Mouse (Mus musculus): ENCODE data around the gene Zscan12. TPM values are rescaled to one million over a fixed set of nuclear protein-coding genes. Genes with fewer than 3 reads are reported as not detected.
"Not testable (repeated sequence)": the region's sequence is repeated elsewhere in the genome, so short reads cannot be mapped to it uniquely, and the experiment has no call there.

Gene Zscan12
- polyA plus RNA-seq, 1 experiment from 2014 or later: 19.3 TPM

DNA sequence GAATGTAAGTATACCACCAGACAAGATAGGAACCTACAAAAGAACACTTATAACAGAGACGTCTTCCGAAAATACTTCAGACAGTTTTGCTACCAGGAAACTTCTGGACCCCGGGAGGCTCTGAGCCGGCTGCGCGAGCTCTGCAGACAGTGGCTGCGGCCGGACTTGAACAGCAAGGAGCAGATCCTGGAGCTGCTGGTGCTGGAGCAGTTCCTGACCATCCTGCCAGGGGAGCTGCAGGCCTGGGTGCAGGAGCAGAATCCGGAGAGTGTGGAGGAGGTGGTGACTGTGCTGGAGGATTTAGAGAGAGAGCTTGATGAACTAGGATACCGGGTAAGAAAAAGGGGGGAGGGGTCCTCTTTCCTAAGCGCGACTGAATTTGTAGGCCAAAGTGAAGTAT lies 1.1 kb downstream of the Zscan12 start:
- Histone ChIP-seq H3K9me3 (no peaks in the 10 kb centered on the region), H3K4me1 (peaks cover 16% of the 10 kb centered on the region), H3K4me3 (peak overlapping the region; percentile 73), H3K27ac (replicated peaks) (no peak overlapping the region), H3K27me3 (replicated peaks; ENCODE audit: low read depth, poor library complexity, severe bottlenecking) (no peaks in the 10 kb centered on the region), H3K36me3 (replicated peaks) (peaks cover 34% of the 10 kb centered on the region)
- WGBS: 66% methylated on average over 12 of the region's 12 CpGs
- DNase-seq (ENCODE audit: low spot score): peak; percentile 12

DNA sequence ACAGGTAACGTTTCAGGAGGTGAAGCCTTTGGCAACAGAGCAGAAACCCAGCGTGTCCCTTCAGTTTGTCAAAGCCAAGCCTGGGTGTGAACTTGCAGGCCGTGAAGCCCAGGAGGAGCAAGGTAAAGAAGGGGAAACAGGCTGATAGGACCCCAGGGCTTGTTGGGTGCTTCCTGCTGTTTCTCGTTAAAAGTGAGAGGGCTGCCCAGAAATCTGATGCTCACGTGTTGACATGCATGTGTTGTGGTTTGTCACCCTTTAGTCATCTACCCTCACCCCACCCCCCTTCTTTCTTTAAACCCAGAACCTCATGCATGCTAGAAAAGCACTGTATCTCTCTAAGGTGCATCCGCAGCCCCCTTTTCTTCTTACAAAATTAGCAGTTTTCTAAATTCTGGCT lies 4.0 kb downstream of the Zscan12 start:
- peaks cover 16% of the 10 kb centered on the region for H3K4me1 ChIP-seq
- WGBS: 76% methylated on average over 6 of the region's 6 CpGs
- no peak overlapping the region for H3K4me3 ChIP-seq
- no peaks in the 10 kb centered on the region for H3K27me3 ChIP-seq (replicated peaks; ENCODE audit: low read depth, poor library complexity, severe bottlenecking)
- no peaks in the 10 kb centered on the region for H3K9me3 ChIP-seq
- H3K36me3 ChIP-seq (replicated peaks): peaks cover 63% of the 10 kb centered on the region
- no peak for DNase-seq (ENCODE audit: low spot score)
- no peak overlapping the region for H3K27ac ChIP-seq (replicated peaks)

GRCm38 (mm10) chr13:21372700-21373099 lies 10.1 kb downstream of the Zscan12 start:
- Histone ChIP-seq H3K36me3 (replicated peaks) (peaks cover 44% of the 10 kb centered on the region), H3K9me3 (no peaks in the 10 kb centered on the region), H3K4me1 (no peaks in the 10 kb centered on the region), H3K27me3 (replicated peaks; ENCODE audit: low read depth, poor library complexity, severe bottlenecking) (no peaks in the 10 kb centered on the region), H3K4me3 (no peak overlapping the region), H3K27ac (replicated peaks) (no peak overlapping the region)
- DNase-seq (ENCODE audit: low spot score): no peak
- WGBS: 90% methylated on average over 2 of the region's 2 CpGs

GRCm38 (mm10) chr13:21377773-21378172 lies 15.2 kb downstream of the Zscan12 start:
- WGBS: 86% methylated on average over 2 of the region's 2 CpGs
- no peaks in the 10 kb centered on the region for H3K9me3 ChIP-seq
- no peaks in the 10 kb centered on the region for H3K4me1 ChIP-seq
- H3K27me3 ChIP-seq (replicated peaks; ENCODE audit: low read depth, poor library complexity, severe bottlenecking): no peaks in the 10 kb centered on the region
- H3K36me3 ChIP-seq (replicated peaks): no peaks in the 10 kb centered on the region
- H3K4me3 ChIP-seq: no peak overlapping the region
- no peak overlapping the region for H3K27ac ChIP-seq (replicated peaks)
- no peak for DNase-seq (ENCODE audit: low spot score)

GRCm38 (mm10) chr13:21395211-21395610 lies 32.6 kb downstream of the Zscan12 start:
- Histone ChIP-seq H3K4me3 (no peak overlapping the region), H3K4me1 (no peaks in the 10 kb centered on the region), H3K27me3 (replicated peaks; ENCODE audit: low read depth, poor library complexity, severe bottlenecking) (no peaks in the 10 kb centered on the region), H3K27ac (replicated peaks) (no peak overlapping the region), H3K36me3 (replicated peaks) (peaks cover 96% of the 10 kb centered on the region), H3K9me3 (no peaks in the 10 kb centered on the region)
- WGBS: 97% methylated on average over 1 of the region's 1 CpGs
- no peak for DNase-seq (ENCODE audit: low spot score)

GRCm38 (mm10) chr13:21395623-21396022 lies 33.0 kb downstream of the Zscan12 start:
- Histone ChIP-seq H3K4me1 (peaks cover under 1% of the 10 kb centered on the region), H3K4me3 (no peak overlapping the region), H3K27ac (replicated peaks) (no peak overlapping the region), H3K9me3 (no peaks in the 10 kb centered on the region), H3K36me3 (replicated peaks) (peaks cover 96% of the 10 kb centered on the region), H3K27me3 (replicated peaks; ENCODE audit: low read depth, poor library complexity, severe bottlenecking) (no peaks in the 10 kb centered on the region)
- 94% methylated on average over 6 of the region's 6 CpGs for WGBS
- DNase-seq (ENCODE audit: low spot score): no peak

DNA sequence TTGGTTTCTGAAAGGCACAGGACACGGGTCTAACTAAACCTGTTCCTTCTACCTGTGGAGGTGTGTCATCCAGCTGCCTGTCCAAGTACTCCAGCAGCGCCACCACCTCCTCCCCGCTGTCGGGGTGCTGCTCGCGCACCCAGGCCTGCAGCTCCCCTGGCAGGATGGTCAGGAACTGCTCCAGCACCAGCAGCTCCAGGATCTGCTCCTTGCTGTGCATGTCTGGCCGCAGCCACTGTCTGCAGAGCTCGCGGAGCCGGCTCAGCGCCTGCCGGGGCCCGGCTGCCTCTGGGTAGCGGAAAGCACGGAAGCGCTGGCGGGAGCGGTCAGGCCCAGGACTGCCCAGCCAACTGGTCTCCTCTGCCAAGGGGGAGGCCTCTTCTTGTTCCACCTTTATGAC lies 33.4 kb downstream of the Zscan12 start:
- H3K27me3 ChIP-seq (replicated peaks; ENCODE audit: low read depth, poor library complexity, severe bottlenecking); H3K4me3 ChIP-seq; DNase-seq (ENCODE audit: low spot score); H3K9me3 ChIP-seq; H3K4me1 ChIP-seq; H3K27ac ChIP-seq (replicated peaks): not testable (repeated sequence)
- WGBS: 94% methylated on average over 18 of the region's 18 CpGs
- H3K36me3 ChIP-seq (replicated peaks): peaks cover 95% of the 10 kb centered on the region

- H3K27me3 ChIP-seq (replicated peaks; ENCODE audit: low read depth, poor library complexity, severe bottlenecking): no peaks in the 10 kb centered on the region
- H3K9me3 ChIP-seq: no peaks in the 10 kb centered on the region
- no peak overlapping the region for H3K4me3 ChIP-seq
- no peak overlapping the region for H3K27ac ChIP-seq (replicated peaks)
- H3K4me1 ChIP-seq: peaks cover 11% of the 10 kb centered on the region
- H3K36me3 ChIP-seq (replicated peaks): peaks cover 81% of the 10 kb centered on the region
- 98% methylated on average over 2 of the region's 2 CpGs for WGBS
- no peak for DNase-seq (ENCODE audit: low spot score)
These were observed 34.9 kb downstream of the Zscan12 start for GRCm38 (mm10) chr13:21397486-21397885.

- 0 out of 2 replicates have a peak overlapping the region, but pooled peaks have one; percentile 93 for H3K27ac ChIP-seq (replicated peaks)
- 84% methylated on average over 3 of the region's 3 CpGs for WGBS
- H3K27me3 ChIP-seq (replicated peaks; ENCODE audit: low read depth, poor library complexity, severe bottlenecking): no peaks in the 10 kb centered on the region
- H3K4me3 ChIP-seq: peak overlapping the region; percentile 84
- H3K9me3 ChIP-seq: no peaks in the 10 kb centered on the region
- DNase-seq (ENCODE audit: low spot score): no peak
- H3K4me1 ChIP-seq: peaks cover 11% of the 10 kb centered on the region
- peaks cover 44% of the 10 kb centered on the region for H3K36me3 ChIP-seq (replicated peaks)
These were observed 38.5 kb downstream of the Zscan12 start for GRCm38 (mm10) chr13:21401166-21401565.

DNA sequence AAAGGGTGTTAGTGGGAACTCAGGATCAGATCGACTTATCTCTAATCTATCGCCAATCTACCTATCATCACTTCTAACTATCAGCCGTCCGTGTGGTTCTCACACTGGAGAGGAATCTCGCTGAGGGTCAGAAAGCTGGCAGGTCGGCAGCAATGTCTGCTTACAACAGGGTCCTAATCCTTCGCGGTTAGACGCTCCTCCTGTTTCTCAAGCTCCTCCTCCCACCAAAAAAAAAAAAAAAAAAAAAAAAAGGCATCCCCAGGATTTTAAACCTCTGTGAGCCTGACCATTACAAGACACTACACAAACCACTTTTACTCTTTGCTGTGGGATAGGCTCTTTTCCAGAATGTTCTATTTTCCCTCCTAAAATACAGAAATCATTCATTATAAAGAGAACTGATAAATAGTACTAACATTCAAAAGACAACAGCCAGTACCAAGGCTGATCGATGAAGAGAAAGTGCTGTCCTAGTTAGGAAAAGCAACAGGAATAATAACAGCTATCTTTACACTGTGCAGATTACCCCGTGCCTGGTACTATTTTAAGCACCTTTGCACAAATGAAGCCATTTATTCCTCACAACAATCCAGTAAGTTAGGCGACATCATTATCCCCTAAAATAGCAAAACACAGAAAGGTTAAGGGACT lies 39.1 kb downstream of the Zscan12 start:
- peak overlapping the region; percentile 93 for H3K27ac ChIP-seq (replicated peaks)
- H3K4me3 ChIP-seq: peak overlapping the region; percentile 84
- peaks cover 11% of the 10 kb centered on the region for H3K4me1 ChIP-seq
- no peaks in the 10 kb centered on the region for H3K9me3 ChIP-seq
- peaks cover 38% of the 10 kb centered on the region for H3K36me3 ChIP-seq (replicated peaks)
- H3K27me3 ChIP-seq (replicated peaks; ENCODE audit: low read depth, poor library complexity, severe bottlenecking): no peaks in the 10 kb centered on the region
- 14% methylated on average over 12 of the region's 12 CpGs for WGBS
- DNase-seq (ENCODE audit: low spot score): peak; percentile 18

GRCm38 (mm10) chr13:21402287-21402846 lies 39.7 kb downstream of the Zscan12 start, which contains the start of gene Zkscan3:
Zkscan3 (minus strand) TSS chr13:21402755.
- Histone ChIP-seq H3K4me3 (peak within 1 kb of the TSS; percentile 84), H3K27ac (replicated peaks) (peak within 1 kb of the TSS; percentile 93)

GRCm38 (mm10) chr13:21402848-21403247 lies 40.2 kb downstream of the Zscan12 start:
- peaks cover 30% of the 10 kb centered on the region for H3K36me3 ChIP-seq (replicated peaks)

More at GRCm38 (mm10) chr13:21402287-21402846, 39.7 kb downstream of the Zscan12 start, which contains the start of gene Zkscan3:
- DNase-seq (ENCODE audit: low spot score): peak; percentile 88
- Histone ChIP-seq H3K4me1 (peaks cover 11% of the 10 kb centered on the region), H3K27me3 (replicated peaks; ENCODE audit: low read depth, poor library complexity, severe bottlenecking) (no peaks in the 10 kb centered on the region), H3K36me3 (replicated peaks) (peaks cover 33% of the 10 kb centered on the region), H3K9me3 (no peaks in the 10 kb centered on the region)
- WGBS: under 1% methylated on average over 35 of the region's 35 CpGs

DNA sequence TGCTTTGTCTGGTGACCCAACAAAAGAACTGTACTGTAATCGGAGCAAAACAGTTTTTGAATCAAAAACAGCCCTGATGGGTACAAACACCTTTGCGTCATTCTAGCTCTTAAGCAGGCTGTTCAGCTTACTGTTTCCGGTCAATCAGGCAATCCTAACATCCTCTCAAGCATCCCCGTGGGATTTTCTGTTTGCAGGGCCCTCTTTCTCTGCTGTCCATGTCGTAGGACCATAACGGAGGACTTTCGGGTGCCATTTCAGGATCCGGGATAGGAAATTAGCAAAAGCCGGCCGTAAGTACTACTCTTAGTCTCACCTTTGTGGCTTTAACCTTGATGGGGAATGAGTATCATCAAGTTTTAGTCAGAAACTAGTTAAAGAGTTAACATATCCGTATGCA lies 44.7 kb downstream of the Zscan12 start:
- WGBS: 80% methylated on average over 11 of the region's 11 CpGs
- H3K9me3 ChIP-seq: no peaks in the 10 kb centered on the region
- H3K4me3 ChIP-seq: peak overlapping the region; percentile 58; the same call in 1 of the 2 replicates
- H3K36me3 ChIP-seq (replicated peaks): no peaks in the 10 kb centered on the region
- DNase-seq (ENCODE audit: low spot score): no peak
- peaks cover 7% of the 10 kb centered on the region for H3K4me1 ChIP-seq
- no peaks in the 10 kb centered on the region for H3K27me3 ChIP-seq (replicated peaks; ENCODE audit: low read depth, poor library complexity, severe bottlenecking)
- H3K27ac ChIP-seq (replicated peaks): no peak overlapping the region

More at GRCm38 (mm10) chr13:21402848-21403247, 40.2 kb downstream of the Zscan12 start:
- no peak for DNase-seq (ENCODE audit: low spot score)
- Histone ChIP-seq H3K9me3 (no peaks in the 10 kb centered on the region), H3K27me3 (replicated peaks; ENCODE audit: low read depth, poor library complexity, severe bottlenecking) (no peaks in the 10 kb centered on the region), H3K27ac (replicated peaks) (peak overlapping the region; percentile 93), H3K4me1 (peaks cover 14% of the 10 kb centered on the region), H3K4me3 (peak overlapping the region; percentile 84)
- WGBS: 0% methylated on average over 2 of the region's 2 CpGs
